Mouse (Mus musculus): ENCODE measurements around the gene Gm44502.
"Not testable (repeated sequence)": the region's sequence is repeated elsewhere in the genome, so short reads cannot be mapped to it uniquely, and the experiment has no call there.

Gene Gm44502

GRCm38 (mm10) chr15:89453865-89454478, 24.5 kb upstream of the Gm44502 start, which contains the start of gene Mapk8ip2:
TSS of gene Mapk8ip2 (plus strand) at chr15:89453913.
- no peak for DNase-seq (ENCODE audit: low read depth, low spot score)

GRCm38 (mm10) chr15:89452906-89453864, 23.7 kb upstream of the Gm44502 start:
- DNase-seq (ENCODE audit: low read depth, low spot score) = no peak

- DNase-seq (ENCODE audit: low read depth, low spot score) = no peak
Measured at GRCm38 (mm10) chr15:89442486-89443070, 13.1 kb upstream of the Gm44502 start.

- no peak for DNase-seq (ENCODE audit: low read depth, low spot score)
Measured at GRCm38 (mm10) chr15:89435878-89436277, 6.4 kb upstream of the Gm44502 start.

GRCm38 (mm10) chr15:89434136-89434535, 4.6 kb upstream of the Gm44502 start:
- no peak for DNase-seq (ENCODE audit: low read depth, low spot score)

- DNase-seq (ENCODE audit: low read depth, low spot score) = no peak
Measured at GRCm38 (mm10) chr15:89432946-89433345, 3.5 kb upstream of the Gm44502 start.

GRCm38 (mm10) chr15:89431806-89432205, 2.3 kb upstream of the Gm44502 start:
- DNase-seq (ENCODE audit: low read depth, low spot score) = no peak

GRCm38 (mm10) chr15:89431271-89431670, 1.8 kb upstream of the Gm44502 start:
- DNase-seq (ENCODE audit: low read depth, low spot score) = no peak

- not testable (repeated sequence) for DNase-seq (ENCODE audit: low read depth, low spot score)
Measured at GRCm38 (mm10) chr15:89430771-89431170, 1.3 kb upstream of the Gm44502 start.

- DNase-seq (ENCODE audit: low read depth, low spot score) = no peak
Measured at GRCm38 (mm10) chr15:89430341-89430740, 845 bp upstream of the Gm44502 start.

GRCm38 (mm10) chr15:89428821-89429351, 610 bp downstream of the Gm44502 start:
- DNase-seq (ENCODE audit: low read depth, low spot score) = no peak

GRCm38 (mm10) chr15:89428136-89428790, 1.2 kb downstream of the Gm44502 start:
- no peak for DNase-seq (ENCODE audit: low read depth, low spot score)

- no peak for DNase-seq (ENCODE audit: low read depth, low spot score)
Measured at GRCm38 (mm10) chr15:89426716-89427115, 2.8 kb downstream of the Gm44502 start.

- no peak for DNase-seq (ENCODE audit: low read depth, low spot score)
Measured at GRCm38 (mm10) chr15:89425711-89426121, 3.8 kb downstream of the Gm44502 start, which contains the start of gene Cpt1b. TSS of gene Cpt1b (minus strand) at chr15:89425863.

- no peak for DNase-seq (ENCODE audit: low read depth, low spot score)
Measured at GRCm38 (mm10) chr15:89424621-89425020, 4.9 kb downstream of the Gm44502 start.

GRCm38 (mm10) chr15:89421938-89422337, 7.6 kb downstream of the Gm44502 start:
- no peak for DNase-seq (ENCODE audit: low read depth, low spot score)

GRCm38 (mm10) chr15:89415282-89415681, 14.2 kb downstream of the Gm44502 start:
- no peak for DNase-seq (ENCODE audit: low read depth, low spot score)

GRCm38 (mm10) chr15:89410118-89410517, 19.4 kb downstream of the Gm44502 start, which contains the start of gene Syce3:
TSS of gene Syce3 (minus strand) at chr15:89410503.
- DNase-seq (ENCODE audit: low read depth, low spot score) = peak; percentile 45

GRCm38 (mm10) chr15:89406691-89407090, 22.8 kb downstream of the Gm44502 start:
- no peak for DNase-seq (ENCODE audit: low read depth, low spot score)

GRCm38 (mm10) chr15:89404831-89405623, 24.5 kb downstream of the Gm44502 start:
- DNase-seq (ENCODE audit: low read depth, low spot score) = no peak

All from WW6 (cell line).